Mouse (Mus musculus): Measurements from ENCODE around the gene Cyp17a1.

Gene Cyp17a1

GRCm38 (mm10) chr19:46669802-46670201 lies 3.2 kb downstream of the Cyp17a1 start:
- no peak for DNase-seq (ENCODE audit: low spot score)

- no peak for DNase-seq (ENCODE audit: low spot score)
These were observed 4.7 kb downstream of the Cyp17a1 start for GRCm38 (mm10) chr19:46668263-46668662.

- no peak for DNase-seq (ENCODE audit: low spot score)
These were observed 5.7 kb downstream of the Cyp17a1 start for GRCm38 (mm10) chr19:46667300-46667699.

DNA sequence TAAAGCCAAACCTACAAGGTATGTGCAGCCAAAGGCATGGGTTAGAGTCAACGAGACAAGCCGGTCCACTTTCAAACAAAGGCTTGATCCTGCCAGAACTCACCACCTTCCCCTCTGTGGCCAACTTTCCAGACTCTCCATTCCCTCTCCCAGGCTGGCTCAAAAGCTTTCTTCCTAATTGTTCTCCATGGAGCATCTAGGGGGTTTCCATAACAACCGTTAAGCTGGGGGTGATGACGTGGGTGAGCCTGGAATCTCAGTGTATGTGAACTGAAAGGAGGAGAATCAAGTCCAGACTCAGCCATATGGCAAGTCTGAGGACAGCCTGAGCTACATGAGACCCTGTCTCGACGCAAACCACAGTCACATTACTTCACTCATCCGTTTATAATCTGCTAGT lies 7.5 kb downstream of the Cyp17a1 start:
- DNase-seq (ENCODE audit: low spot score), result no peak

GRCm38 (mm10) chr19:46662784-46663183 lies 10.2 kb downstream of the Cyp17a1 start:
- no peak for DNase-seq (ENCODE audit: low spot score)

GRCm38 (mm10) chr19:46662214-46662613 lies 10.8 kb downstream of the Cyp17a1 start:
- DNase-seq (ENCODE audit: low spot score), result no peak

- no peak for DNase-seq (ENCODE audit: low spot score)
These were observed 11.5 kb downstream of the Cyp17a1 start for GRCm38 (mm10) chr19:46661511-46661910.

GRCm38 (mm10) chr19:46658851-46659250 lies 14.1 kb downstream of the Cyp17a1 start:
- DNase-seq (ENCODE audit: low spot score), result no peak

DNA sequence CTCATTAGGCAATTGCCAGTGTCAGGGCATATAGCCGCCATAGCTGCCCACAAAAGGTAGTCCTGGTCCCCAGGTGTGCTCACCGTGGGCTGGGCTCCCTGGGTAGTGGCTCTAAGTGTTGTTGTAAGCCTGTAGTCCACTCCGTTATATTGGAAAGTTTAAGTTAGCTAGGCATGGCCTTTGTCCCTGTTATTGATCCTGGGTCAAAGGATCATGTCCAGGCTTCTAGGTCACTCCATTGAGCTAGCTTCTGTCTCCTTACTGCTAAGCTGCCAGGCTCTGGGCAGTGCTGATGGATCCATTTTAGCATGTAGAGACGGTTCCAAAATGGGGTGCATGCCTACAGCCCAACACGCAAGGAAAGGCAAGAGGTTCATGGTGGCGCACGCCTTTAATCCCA lies 14.6 kb downstream of the Cyp17a1 start:
- no peak for DNase-seq (ENCODE audit: low spot score)

- peak; percentile 24 for DNase-seq (ENCODE audit: low spot score)
These were observed 15.5 kb downstream of the Cyp17a1 start for GRCm38 (mm10) chr19:46657339-46658020.

DNA sequence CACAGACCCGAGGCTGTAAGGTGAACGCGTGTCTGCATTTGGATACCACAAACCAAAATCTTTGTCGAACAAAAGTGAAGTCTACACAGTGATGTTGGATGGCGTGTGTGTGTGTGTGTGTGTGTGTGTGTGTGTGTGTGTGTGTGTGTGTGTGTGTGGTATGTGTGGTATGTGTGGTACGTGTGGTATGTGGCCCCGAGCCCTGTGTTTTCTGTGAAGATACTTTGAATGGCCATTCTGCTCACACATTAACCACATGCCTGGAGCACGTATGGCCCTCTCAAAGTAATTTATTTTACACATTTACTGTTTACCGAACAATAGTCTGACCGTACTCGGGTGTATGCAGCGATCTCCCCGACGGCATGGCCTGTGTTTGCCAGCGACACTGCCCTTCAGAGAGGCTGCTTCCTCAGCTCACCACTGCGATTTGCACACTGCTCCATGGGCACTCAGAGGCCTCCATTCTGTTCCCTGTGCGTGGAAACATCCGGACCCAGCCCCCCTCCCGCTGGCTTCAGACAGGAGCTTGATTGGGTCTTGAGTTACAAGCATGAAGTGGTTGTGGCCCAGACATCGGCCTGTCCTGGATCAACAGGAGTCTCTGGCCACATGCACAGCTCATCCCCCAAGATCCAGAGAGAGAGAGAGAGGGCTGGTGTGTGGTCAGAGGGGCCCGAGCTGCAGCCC lies 16.7 kb downstream of the Cyp17a1 start:
- DNase-seq (ENCODE audit: low spot score), result no peak

DNA sequence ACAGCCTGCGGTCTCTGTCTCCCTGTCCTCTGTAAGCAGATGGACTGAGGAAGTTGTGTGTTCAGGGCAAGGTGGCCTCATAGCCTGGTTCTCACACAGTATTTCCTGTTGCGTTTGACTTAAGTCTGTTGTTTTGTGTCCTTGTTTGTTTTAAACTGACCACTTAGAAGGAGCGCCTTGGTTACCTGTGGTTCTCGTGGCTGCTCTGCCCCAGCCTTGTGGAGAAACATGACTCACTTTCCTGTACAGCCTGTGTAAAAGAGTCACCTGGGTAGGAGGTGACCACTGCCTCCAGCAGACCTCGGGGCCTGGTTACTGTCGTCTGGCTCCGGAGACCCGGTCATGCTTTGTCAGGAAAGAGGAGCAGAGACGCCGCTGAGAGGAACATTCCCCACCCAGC lies 17.3 kb downstream of the Cyp17a1 start:
- DNase-seq (ENCODE audit: low spot score), result no peak

GRCm38 (mm10) chr19:46653616-46654235 lies 19.2 kb downstream of the Cyp17a1 start:
- peak; percentile 17 for DNase-seq (ENCODE audit: low spot score)

DNA sequence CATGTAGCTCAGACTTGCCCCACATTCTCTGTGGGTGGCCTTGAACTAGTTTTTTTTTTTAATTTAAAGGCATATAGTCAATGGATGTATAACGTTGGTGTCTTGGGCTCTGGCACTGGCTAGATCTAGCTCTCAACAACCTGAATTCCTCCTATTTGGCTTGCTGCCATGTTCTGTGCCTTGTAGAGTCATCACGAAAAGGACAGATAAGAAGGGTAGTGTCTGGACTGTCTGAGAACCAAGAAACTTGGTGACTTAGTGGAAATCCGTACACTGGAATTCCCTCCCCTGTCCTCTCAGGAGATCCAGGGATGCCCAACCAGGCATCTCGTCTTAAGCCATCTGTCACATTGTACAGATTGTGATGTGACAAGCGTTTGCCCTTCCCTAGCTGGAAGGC lies 19.8 kb downstream of the Cyp17a1 start:
- no peak for DNase-seq (ENCODE audit: low spot score)

DNA sequence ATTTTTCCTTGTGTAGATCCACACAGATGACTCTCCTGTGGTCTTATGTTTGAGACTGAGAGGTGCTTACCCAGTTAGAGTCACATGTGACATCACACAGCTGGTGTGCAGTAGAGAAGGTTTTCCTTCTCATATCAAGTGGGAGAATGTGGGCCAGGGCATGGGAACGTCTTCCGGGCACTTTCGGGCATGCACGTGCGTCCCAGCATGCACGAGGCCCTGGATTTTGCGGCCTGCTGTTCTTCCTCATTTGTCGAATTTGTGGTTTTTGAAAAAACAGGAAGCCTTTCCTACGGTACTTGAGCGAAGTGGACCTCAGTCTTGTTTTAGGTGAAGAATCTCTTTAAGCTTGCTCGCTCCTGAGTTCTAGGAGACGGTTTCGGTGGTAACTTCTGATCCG lies 24.4 kb downstream of the Cyp17a1 start:
- no peak for DNase-seq (ENCODE audit: low spot score)

DNA sequence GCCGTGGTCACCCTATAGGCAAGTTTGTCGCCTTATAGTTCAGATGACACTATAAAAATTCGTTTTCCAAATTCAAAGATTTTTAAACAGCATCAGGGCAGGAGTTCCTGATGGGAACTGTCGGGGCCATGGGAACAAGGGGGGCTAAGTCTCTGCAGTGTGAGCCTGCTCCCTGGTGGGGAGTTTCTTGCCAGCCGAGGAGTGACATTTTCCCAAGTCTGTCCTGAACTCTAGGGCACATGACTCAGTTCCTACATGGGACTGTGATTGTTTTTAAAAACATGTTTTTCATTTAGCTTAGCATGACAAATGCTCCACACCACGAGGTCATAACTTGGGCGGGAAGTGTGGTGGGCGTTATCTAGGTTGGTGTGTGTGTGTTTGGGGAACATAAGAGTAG lies 25.1 kb downstream of the Cyp17a1 start:
- DNase-seq (ENCODE audit: low spot score), result no peak

- DNase-seq (ENCODE audit: low spot score), result no peak
These were observed 25.7 kb downstream of the Cyp17a1 start for GRCm38 (mm10) chr19:46647254-46647653.

GRCm38 (mm10) chr19:46646041-46646481 lies 26.9 kb downstream of the Cyp17a1 start:
- DNase-seq (ENCODE audit: low spot score), result no peak

DNA sequence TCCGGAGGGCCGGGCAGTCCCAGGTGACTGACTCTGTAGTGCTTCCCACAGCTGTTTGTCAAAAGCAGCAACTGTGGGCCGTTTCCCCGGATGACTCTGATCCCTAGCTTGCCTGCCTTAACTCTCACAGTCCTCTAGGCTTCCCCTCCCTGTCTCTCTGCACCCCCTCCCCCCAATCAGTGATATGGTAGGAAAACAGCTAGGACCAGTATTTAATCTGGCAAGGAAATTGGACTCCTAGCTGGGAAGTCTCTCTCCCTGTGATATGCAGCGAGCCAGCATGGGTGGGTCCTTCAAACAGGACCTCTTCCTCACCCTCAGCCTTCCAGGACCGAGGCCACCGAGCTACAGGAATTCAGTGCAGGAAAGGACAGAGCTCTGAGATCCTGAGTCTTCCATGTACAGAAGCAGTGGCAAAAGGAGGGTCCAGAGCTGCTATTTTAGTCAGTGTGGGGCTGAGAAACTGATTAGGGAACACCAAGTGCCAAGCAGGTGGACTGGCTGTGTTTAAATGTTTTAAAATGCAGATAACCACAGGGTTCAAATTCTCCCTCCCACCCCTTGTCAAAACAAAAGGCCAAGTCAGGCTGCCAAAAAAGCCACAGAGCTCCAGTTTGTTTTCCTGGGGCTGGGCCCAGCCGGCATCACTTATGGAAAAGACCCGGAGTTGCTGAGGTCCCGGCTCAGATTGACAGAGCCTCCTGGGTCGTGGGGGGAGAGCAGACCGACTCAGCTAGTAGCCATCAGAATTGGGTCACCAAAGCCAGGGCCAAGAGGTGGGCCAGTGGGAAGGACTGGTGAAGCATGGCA lies 28.0 kb downstream of the Cyp17a1 start:
- DNase-seq (ENCODE audit: low spot score), result no peak

GRCm38 (mm10) chr19:46644343-46644792 lies 28.6 kb downstream of the Cyp17a1 start:
- no peak for DNase-seq (ENCODE audit: low spot score)

GRCm38 (mm10) chr19:46643236-46643635 lies 29.7 kb downstream of the Cyp17a1 start:
- DNase-seq (ENCODE audit: low spot score), result no peak

- no peak for DNase-seq (ENCODE audit: low spot score)
These were observed 30.7 kb downstream of the Cyp17a1 start for GRCm38 (mm10) chr19:46642136-46642753.
